Mouse (Mus musculus) testis, adult 2 months (tissue): ENCODE data around the gene Hexa.

Experiments used
- CTCF ChIP-seq: fragments of 200-500 bp; IDR thresholded peaks from 2 replicates; pipeline ENCODE4 v1.5.1; 2012; ENCODE audit warnings: low read depth, mild to moderate bottlenecking, inconsistent platforms, low read length, moderate library complexity; ENCODE audit not compliant: control insufficient read depth, insufficient read depth, insufficient replicate concordance
- POLR2A ChIP-seq: fragments of 200-500 bp; IDR thresholded peaks from 2 replicates; pipeline ENCODE4 v1.6.1; 2012; ENCODE audit warnings: low read depth, mild to moderate bottlenecking, inconsistent platforms, low read length, moderate library complexity; ENCODE audit not compliant: control insufficient read depth

GRCm38 (mm10) chr9:59547869-59548268 is 8.5 kb downstream of the Hexa start:
- TF ChIP-seq POLR2A (no peak), CTCF (no peak)
